Mouse (Mus musculus) neural tube, embryonic 15.5 days (tissue): ENCODE data around the gene Kazald1. TPM values are rescaled to one million over a fixed set of nuclear protein-coding genes. Genes with fewer than 3 reads are reported as not detected.

ENCODE experiments used
- ATAC-seq: fragments of 200-750 bp; cut with Nextera tagmentation; 2 replicates; pipeline ENCODE4 v1.8.0; 2017; ENCODE audit warnings: mild to moderate bottlenecking, moderate TSS enrichment, moderate library complexity; ENCODE audit not compliant: low FRiP score
- H3K27ac ChIP-seq: fragments of 300-500 bp; sonication (generic); replicated peaks from 2 replicates; pipeline ENCODE4 v1.5.1; 2015; ENCODE audit warnings: mild to moderate bottlenecking, inconsistent platforms
- H3K27me3 ChIP-seq: fragments of 300-500 bp; sonication (generic); replicated peaks from 2 replicates; pipeline ENCODE4 v1.6.1; 2015; ENCODE audit warnings: inconsistent platforms
- H3K36me3 ChIP-seq: fragments of 300-500 bp; sonication (generic); 2 replicates; pipeline ENCODE4 v1.6.1; 2015; ENCODE audit warnings: inconsistent platforms
- H3K4me1 ChIP-seq: fragments of 300-500 bp; sonication (generic); 2 replicates; pipeline ENCODE4 v1.6.1; 2015; ENCODE audit warnings: inconsistent platforms
- H3K4me2 ChIP-seq: fragments of 300-500 bp; sonication (generic); 2 replicates; pipeline ENCODE4 v1.6.1; 2015; ENCODE audit warnings: inconsistent platforms, mild to moderate bottlenecking, moderate library complexity
- H3K4me3 ChIP-seq: fragments of 300-500 bp; sonication (generic); replicated peaks from 2 replicates; pipeline ENCODE4 v1.5.1; 2015; ENCODE audit warnings: mild to moderate bottlenecking, inconsistent platforms
- H3K9ac ChIP-seq: fragments of 300-500 bp; sonication (generic); replicated peaks from 2 replicates; pipeline ENCODE4 v1.6.1; 2015; ENCODE audit warnings: mild to moderate bottlenecking, inconsistent platforms
- H3K9me3 ChIP-seq: fragments of 300-500 bp; sonication (generic); replicated peaks from 2 replicates; pipeline ENCODE4 v1.6.1; 2016; ENCODE audit warnings: inconsistent platforms
- WGBS: fragments of 180-500 bp; shearing (Covaris S2); methylation state at CpG from one replicate; pipeline ENCODE4 v1.1.7; 2015; ENCODE audit warnings: mixed read lengths; 5-methylcytosine and 5-hydroxymethylcytosine counted together
- polyA plus RNA-seq: library from polyadenylated mRNA; unstranded; fragments of >200 nt; fragmentation: Nextera tagmentation; extraction: Ambion mirVana; gene quantifications from 2 replicates; pipeline ENCODE4 v1.2.1, GENCODE M21; 2015

The Kazald1 gene
- polyA plus RNA-seq, 1 experiment from 2014 or later = 3.0 TPM

DNA sequence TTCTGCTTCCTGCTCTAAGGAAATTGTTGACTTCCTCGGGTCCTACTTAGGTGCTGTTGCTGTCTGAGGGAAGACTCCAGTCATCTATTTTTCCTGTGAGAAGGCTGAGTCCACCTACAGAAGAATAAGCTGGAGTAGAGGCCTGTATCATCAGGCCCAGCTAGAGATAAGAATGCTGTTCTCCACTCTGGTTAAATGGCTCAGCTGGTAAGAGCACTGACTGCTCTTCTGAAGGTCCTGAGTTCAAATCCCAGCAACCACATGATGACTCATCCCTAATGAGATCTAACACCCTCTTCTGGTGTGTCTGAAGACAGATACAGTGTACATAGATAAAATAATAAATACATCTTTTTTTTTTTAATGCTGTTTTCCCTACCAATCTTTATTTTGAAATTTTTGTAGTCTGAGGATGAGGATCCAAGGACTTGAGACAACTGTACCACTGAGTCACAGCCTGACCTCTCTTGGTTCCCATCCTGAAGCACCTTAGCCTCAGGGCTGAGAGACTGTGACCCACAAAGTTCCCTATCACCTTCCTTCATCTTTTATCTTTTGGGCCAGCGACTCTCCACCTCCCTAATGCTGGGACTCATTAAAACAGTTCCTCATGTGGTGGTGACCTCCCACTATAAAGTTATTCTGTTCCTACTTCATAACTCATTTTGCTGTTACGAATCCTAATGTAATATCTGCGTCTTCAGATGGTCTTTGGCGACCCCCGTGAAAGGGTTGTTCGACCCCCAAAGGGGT is 7.1 kb upstream of the Kazald1 start:
- no peak overlapping the region for H3K4me2 ChIP-seq
- no peaks in the 10 kb centered on the region for H3K9me3 ChIP-seq
- H3K9ac ChIP-seq = no peak overlapping the region
- no peak overlapping the region for H3K4me3 ChIP-seq
- H3K27me3 ChIP-seq = peaks cover 83% of the 10 kb centered on the region
- peaks cover 15% of the 10 kb centered on the region for H3K4me1 ChIP-seq
- 73% methylated on average over 7 of the region's 7 CpGs for WGBS
- no peaks in the 10 kb centered on the region for H3K36me3 ChIP-seq
- ATAC-seq = no peak
- H3K27ac ChIP-seq = no peak overlapping the region

DNA sequence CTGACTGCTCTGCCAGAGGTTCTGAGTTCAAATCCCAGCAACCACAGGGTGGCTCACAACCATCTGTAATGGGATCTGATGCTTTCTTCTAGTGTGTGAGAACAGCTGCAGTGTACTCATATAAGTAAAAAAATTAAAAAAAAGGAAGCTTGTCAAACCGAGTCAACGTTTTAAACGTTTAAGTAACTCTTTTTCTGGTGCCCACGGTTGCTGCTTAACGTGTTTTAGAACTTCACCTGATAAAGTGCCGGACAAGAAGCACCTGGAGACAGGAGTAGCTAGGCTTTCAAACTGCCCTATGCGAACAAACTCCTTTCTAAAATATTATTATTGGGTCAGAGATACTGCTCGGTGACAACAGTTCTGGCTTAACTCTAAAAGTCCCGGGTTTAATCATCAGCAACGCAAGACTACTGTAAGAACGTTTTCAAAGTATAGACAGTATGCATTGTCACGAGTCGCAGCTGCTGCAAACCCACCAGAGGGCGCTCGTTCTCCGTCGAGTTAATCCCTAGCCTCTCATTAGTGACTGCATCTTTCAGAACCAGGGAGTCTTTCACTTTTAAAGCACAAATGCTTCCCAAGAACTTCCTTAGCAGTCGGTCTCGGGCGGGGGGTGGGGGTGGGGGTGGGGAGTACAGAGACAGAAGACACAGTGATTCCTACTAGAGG is 1.0 kb upstream of the Kazald1 start:
- Histone ChIP-seq H3K4me3 (peak overlapping the region; percentile 70), H3K36me3 (no peaks in the 10 kb centered on the region), H3K27me3 (peaks cover 76% of the 10 kb centered on the region), H3K4me2 (peak overlapping the region; percentile 99), H3K9me3 (no peaks in the 10 kb centered on the region), H3K4me1 (peaks cover 36% of the 10 kb centered on the region), H3K27ac (peak overlapping the region; percentile 95), H3K9ac (peak overlapping the region; percentile 88)
- WGBS = 10% methylated on average over 20 of the region's 20 CpGs
- ATAC-seq = peak; percentile 68; the same call in 1 of the 2 replicates

DNA sequence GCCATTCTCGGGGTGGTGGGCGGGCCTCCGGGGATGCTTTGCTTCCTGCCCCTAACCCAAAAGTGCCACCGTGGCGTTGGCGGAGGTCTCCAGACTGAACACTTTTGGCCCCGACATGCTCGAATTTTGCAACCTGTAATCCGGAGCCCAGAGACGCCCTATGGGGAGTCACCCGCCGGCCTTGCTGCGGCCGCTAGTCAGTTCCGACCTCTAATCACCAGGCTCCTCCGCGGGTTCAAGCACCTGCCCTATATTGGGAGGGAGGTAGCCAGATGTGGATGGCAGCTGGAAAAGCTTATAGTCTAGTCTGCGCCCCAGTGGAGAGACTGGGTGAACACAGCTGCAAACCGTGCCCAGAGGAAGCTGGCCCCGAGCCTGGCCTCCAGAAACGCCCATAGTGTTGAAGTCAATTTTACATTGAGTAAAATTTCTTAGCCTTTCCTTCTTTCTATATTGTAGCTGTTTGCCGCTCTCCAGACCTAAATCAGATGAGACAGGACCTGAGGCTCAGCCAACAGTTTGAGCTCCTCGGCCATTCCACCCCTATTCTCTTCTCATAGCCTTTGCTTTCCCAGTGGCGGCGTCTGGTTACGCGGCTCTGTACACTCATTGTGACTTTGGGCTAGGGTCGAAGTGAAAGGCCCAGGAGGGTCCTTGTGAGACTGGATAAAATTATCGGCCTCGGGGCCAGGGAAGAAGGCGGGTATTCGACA is 438 bp downstream of the Kazald1 start:
- Histone ChIP-seq H3K9me3 (no peaks in the 10 kb centered on the region), H3K36me3 (no peaks in the 10 kb centered on the region), H3K4me2 (peak overlapping the region; percentile 99), H3K27me3 (peaks cover 79% of the 10 kb centered on the region), H3K4me3 (peak overlapping the region; percentile 70), H3K9ac (peak overlapping the region; percentile 88), H3K27ac (peak overlapping the region; percentile 95), H3K4me1 (peaks cover 49% of the 10 kb centered on the region)
- peak; percentile 28; the same call in 1 of the 2 replicates for ATAC-seq
- WGBS = under 1% methylated on average over 32 of the region's 32 CpGs

DNA sequence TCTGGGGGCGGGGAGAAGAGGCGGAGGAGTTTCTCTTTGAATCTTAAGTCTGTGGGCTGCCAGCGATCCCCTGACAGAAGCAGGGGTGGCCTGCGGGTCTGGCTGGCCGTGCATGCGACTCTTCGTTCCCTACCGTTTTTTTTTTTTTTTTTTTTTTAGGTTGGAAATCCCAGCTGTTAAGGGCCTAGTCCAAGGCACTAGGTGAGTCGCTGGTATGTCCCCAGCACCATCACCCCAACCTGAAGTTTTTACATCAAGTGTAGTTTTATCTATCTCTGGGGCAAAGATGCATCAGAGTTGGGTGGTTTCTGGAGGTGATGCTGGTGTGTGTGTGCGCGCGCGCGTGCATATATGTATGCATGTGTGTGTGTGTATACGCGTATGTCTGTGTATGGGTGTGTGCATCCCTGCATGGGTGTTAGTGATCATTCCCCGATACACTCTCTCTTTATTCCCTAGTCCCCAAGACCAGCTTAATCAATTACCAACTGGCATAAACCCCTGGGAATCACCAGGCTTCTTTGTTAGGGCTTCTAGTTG is 1.1 kb downstream of the Kazald1 start:
- H3K36me3 ChIP-seq = no peaks in the 10 kb centered on the region
- no peak overlapping the region for H3K27ac ChIP-seq
- no peak for ATAC-seq
- 7% methylated on average over 17 of the region's 17 CpGs for WGBS
- peak overlapping the region; percentile 99 for H3K4me2 ChIP-seq
- peaks cover 79% of the 10 kb centered on the region for H3K27me3 ChIP-seq
- H3K4me3 ChIP-seq = peak overlapping the region; percentile 70
- H3K4me1 ChIP-seq = peaks cover 55% of the 10 kb centered on the region
- H3K9me3 ChIP-seq = no peaks in the 10 kb centered on the region
- H3K9ac ChIP-seq = 0 out of 2 replicates have a peak overlapping the region, but pooled peaks have one; percentile 26

DNA sequence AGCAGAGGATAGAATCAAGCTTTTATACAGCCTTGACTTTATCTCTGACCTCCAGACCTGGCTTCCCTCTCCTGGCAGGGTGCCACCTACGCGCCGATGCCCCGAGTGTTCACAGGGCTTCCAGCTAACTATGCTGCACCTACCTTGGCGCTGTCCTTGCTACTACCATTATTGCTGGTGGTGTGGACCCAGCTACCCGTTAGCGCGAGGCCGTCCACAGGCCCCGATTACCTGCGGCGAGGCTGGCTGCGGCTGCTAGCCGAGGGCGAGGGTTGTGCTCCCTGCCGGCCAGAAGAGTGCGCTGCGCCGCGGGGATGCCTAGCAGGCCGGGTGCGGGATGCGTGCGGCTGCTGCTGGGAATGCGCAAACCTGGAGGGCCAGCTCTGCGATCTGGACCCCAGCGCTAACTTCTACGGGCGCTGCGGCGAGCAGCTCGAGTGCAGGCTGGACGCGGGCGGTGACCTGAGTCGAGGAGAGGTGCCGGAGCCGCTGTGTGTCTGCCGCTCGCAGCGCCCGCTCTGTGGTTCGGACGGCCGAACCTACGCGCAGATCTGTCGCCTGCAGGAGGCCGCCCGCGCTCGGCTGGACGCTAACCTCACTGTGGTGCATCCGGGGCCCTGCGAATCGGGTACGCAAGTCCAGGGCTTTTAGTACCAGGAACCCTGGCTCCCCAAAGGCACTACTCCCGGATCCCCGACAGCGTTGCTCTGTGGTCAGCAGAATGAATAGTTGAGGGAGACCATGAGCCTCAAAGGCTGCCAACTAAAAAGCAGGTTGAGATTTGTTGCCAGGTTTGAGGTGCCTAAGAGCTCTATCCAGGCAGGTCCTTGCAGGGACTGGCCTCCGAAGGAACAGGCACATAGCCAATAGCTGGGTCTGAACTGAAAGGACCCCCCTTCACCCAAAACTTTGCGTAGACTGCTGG is 1.8 kb downstream of the Kazald1 start:
- peaks cover 79% of the 10 kb centered on the region for H3K27me3 ChIP-seq
- peak overlapping the region; percentile 70 for H3K4me3 ChIP-seq
- no peak overlapping the region for H3K27ac ChIP-seq
- peak overlapping the region; percentile 26; the same call in 1 of the 2 replicates for H3K9ac ChIP-seq
- H3K4me1 ChIP-seq = peaks cover 58% of the 10 kb centered on the region
- WGBS = under 1% methylated on average over 62 of the region's 62 CpGs
- no peaks in the 10 kb centered on the region for H3K9me3 ChIP-seq
- ATAC-seq = no peak
- no peaks in the 10 kb centered on the region for H3K36me3 ChIP-seq
- H3K4me2 ChIP-seq = peak overlapping the region; percentile 99

DNA sequence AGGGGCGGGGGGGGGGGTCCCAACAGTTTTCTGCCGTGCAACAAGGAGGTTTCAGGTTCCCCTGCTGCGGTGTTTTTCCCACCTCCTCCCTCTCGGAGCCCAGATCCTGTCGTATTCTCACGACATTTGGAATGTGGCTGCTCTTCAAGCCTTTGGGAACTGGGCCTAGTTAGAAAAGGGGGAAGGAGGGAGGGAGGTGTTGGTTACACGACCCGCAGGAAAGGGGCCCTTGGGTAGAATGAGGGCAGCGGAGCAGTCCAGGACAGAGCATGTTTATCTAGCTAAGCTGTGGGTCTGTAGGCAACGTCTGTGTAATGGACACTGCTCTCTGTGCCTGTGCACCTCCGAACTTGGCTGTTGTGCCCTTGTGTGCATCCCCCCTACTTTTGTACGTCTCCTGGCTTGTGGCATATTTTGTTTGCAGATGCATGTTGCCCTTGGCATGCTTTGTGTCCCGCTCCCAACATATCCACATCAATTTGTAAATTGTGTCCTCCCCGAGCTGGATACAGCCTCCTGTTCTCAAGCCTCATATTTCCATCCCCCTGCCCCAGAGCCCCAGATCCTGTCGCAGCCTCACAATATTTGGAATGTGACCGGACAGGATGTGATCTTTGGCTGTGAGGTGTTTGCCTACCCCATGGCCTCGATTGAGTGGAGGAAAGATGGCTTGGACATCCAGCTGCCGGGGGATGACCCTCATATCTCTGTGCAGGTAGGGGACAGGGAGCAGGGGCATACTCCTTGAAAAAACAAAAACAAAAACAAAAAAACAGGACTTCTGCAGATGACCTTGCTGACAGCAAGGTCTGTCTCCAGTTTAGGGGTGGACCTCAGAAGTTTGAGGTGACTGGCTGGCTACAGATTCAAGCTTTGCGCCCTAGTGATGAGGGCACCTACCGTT is 3.0 kb downstream of the Kazald1 start:
- Histone ChIP-seq H3K9me3 (no peaks in the 10 kb centered on the region), H3K36me3 (no peaks in the 10 kb centered on the region), H3K4me1 (peaks cover 58% of the 10 kb centered on the region), H3K4me3 (no peak overlapping the region), H3K27me3 (peaks cover 84% of the 10 kb centered on the region), H3K4me2 (no peak overlapping the region), H3K9ac (no peak overlapping the region), H3K27ac (no peak overlapping the region)
- ATAC-seq = no peak
- WGBS = 6% methylated on average over 20 of the region's 20 CpGs

DNA sequence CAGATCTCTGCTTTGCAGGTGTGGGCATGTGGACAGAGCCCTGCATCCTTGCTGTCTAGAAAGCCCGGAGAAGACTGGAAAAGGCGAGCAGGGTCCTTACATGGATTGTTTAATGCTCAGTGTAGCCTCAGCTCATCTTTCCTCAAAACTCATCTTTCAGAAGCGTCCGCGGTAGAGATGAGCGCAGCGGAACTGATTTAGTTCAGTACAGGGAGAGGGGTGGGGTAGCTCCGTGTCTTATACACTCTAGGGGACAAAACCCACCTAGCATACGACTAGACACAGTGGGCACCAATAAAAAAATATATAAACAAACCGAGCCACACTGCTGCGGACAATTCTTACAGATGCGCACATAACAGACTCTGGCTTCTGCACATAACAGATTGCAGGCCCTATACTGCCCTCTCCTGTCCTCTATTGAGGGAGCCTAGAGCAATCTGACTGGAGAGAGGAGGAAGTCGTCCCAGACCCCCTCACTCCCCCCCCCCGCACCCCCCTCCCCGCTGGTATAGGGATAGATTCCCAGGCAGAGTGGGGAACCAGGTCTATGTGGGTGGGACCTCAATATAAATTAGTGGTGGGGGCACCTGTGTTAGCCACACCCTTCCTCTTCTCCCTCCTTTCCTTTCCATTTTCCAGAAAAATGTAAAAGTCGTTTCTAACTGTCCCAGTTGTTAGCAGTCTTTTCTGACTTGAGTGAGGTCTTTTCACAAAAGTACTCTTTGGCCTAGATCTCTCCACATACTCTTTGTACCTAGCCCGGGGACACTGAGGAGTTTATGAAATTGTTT is 4.1 kb downstream of the Kazald1 start:
- H3K4me2 ChIP-seq = peak overlapping the region; percentile 59
- no peaks in the 10 kb centered on the region for H3K36me3 ChIP-seq
- H3K9ac ChIP-seq = no peak overlapping the region
- WGBS = 5% methylated on average over 15 of the region's 17 CpGs
- peak overlapping the region; percentile 26 for H3K4me3 ChIP-seq
- H3K4me1 ChIP-seq = peaks cover 54% of the 10 kb centered on the region
- H3K27ac ChIP-seq = no peak overlapping the region
- peaks cover 88% of the 10 kb centered on the region for H3K27me3 ChIP-seq
- ATAC-seq = no peak
- no peaks in the 10 kb centered on the region for H3K9me3 ChIP-seq

DNA sequence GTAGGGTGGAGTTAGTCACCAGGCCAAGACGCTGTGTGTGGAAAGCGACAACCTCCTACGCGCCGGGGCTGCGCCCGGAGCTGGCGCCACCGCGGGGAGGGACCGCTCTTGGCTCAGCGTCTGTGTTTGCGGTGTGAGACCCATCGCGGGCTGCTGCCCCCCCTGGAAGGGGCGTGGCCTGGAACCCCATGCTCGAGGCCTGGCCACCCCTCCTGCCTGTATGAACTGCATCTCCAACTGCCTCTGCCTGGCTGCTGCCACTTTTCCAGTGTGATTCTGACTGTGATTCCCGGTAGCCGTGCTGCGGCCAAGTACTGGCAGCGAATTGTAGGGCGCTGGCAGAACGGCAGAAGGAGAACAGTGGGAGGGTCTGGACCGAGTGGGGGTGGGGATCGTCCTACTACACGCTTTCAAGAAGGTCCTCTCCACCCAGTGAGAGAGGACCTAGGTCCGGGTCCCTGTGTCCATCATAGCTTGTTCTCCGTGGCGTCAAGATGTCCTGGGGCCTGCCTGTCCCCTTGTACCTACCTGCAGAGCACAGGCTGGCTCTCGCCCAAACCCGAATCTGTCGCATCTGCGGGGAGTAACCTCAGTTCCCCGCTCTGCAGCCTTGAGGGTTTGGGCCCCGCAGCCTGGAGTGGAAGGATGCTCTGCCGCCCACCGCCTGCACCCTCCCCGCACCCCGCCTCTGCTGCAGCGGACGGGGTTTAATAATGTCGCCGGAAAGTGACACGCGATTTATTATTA is 4.9 kb downstream of the Kazald1 start:
- H3K27ac ChIP-seq = no peak overlapping the region
- H3K9me3 ChIP-seq = no peaks in the 10 kb centered on the region
- peaks cover 91% of the 10 kb centered on the region for H3K27me3 ChIP-seq
- 1% methylated on average over 45 of the region's 45 CpGs for WGBS
- 0 out of 2 replicates have a peak, but pooled peaks have one; percentile 8 for ATAC-seq
- H3K4me3 ChIP-seq = peak overlapping the region; percentile 26
- H3K36me3 ChIP-seq = no peaks in the 10 kb centered on the region
- peaks cover 50% of the 10 kb centered on the region for H3K4me1 ChIP-seq
- H3K9ac ChIP-seq = 0 out of 2 replicates have a peak overlapping the region, but pooled peaks have one; percentile 10
- H3K4me2 ChIP-seq = peak overlapping the region; percentile 59

DNA sequence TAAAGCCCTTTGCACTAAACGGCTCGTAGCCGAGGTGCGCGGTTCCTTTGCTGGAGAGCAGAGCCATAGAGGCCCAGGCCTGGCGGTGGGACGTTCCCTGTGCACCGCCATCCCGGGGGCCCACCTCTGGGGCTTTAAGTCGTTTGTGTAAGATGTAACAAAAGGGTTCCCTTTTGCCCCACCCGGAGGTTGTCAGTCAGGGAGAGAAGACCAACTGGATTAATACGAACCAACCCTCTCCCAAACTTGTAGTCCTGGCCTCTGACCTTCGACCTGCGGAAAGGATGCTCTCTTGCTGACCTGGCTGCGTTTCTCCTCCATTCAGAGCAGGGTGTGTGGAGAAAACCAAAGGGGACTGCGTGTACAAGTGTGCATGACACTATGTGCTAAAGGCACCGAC is 5.7 kb downstream of the Kazald1 start:
- Histone ChIP-seq H3K27me3 (peaks cover 95% of the 10 kb centered on the region), H3K9ac (0 out of 2 replicates have a peak overlapping the region, but pooled peaks have one; percentile 10), H3K4me3 (peak overlapping the region; percentile 26), H3K27ac (no peak overlapping the region), H3K4me2 (peak overlapping the region; percentile 59), H3K9me3 (no peaks in the 10 kb centered on the region), H3K36me3 (no peaks in the 10 kb centered on the region), H3K4me1 (peaks cover 45% of the 10 kb centered on the region)
- WGBS = under 1% methylated on average over 17 of the region's 17 CpGs
- no peak for ATAC-seq
